Mouse (Mus musculus): ENCODE measurements around the gene Slc25a3. TPM values are rescaled to one million over a fixed set of nuclear protein-coding genes. Genes with fewer than 3 reads are reported as not detected.

Slc25a3 gene
- polyA plus RNA-seq, 1 experiment from 2014 or later: 400 TPM

GRCm38 (mm10) chr10:91105981-91106380, 17.9 kb downstream of the Slc25a3 start:
- Histone ChIP-seq H3K27me3 (no peaks in the 10 kb centered on the region), H3K27ac (no peak overlapping the region), H3K36me3 (peaks cover 13% of the 10 kb centered on the region), H3K4me2 (replicated peaks) (no peak overlapping the region), H3K4me3 (no peak overlapping the region), H3K9me3 (no peaks in the 10 kb centered on the region), H3K9ac (no peak overlapping the region), H3K4me1 (no peaks in the 10 kb centered on the region)
- ATAC-seq (ENCODE audit: insufficient number of reproducible peaks, insufficient read depth, low FRiP score, low TSS enrichment): no peak
- WGBS: 83% methylated on average over 3 of the region's 3 CpGs

- ATAC-seq (ENCODE audit: insufficient number of reproducible peaks, insufficient read depth, low FRiP score, low TSS enrichment): no peak
- H3K27me3 ChIP-seq: no peaks in the 10 kb centered on the region
- no peak overlapping the region for H3K27ac ChIP-seq
- no peaks in the 10 kb centered on the region for H3K4me1 ChIP-seq
- no peaks in the 10 kb centered on the region for H3K9me3 ChIP-seq
- peaks cover 24% of the 10 kb centered on the region for H3K36me3 ChIP-seq
- H3K4me2 ChIP-seq (replicated peaks): no peak overlapping the region
- WGBS: 91% methylated on average over 14 of the region's 14 CpGs
- H3K4me3 ChIP-seq: no peak overlapping the region
- no peak overlapping the region for H3K9ac ChIP-seq
Measured at GRCm38 (mm10) chr10:91102799-91103590, 20.9 kb downstream of the Slc25a3 start.

- H3K4me3 ChIP-seq: no peak overlapping the region
- WGBS: 83% methylated on average over 25 of the region's 25 CpGs
- H3K27me3 ChIP-seq: no peaks in the 10 kb centered on the region
- no peak overlapping the region for H3K4me2 ChIP-seq (replicated peaks)
- no peak for ATAC-seq (ENCODE audit: insufficient number of reproducible peaks, insufficient read depth, low FRiP score, low TSS enrichment)
- H3K9ac ChIP-seq: no peak overlapping the region
- H3K9me3 ChIP-seq: no peaks in the 10 kb centered on the region
- H3K36me3 ChIP-seq: peaks cover 29% of the 10 kb centered on the region
- H3K4me1 ChIP-seq: no peaks in the 10 kb centered on the region
- H3K27ac ChIP-seq: no peak overlapping the region
Measured at GRCm38 (mm10) chr10:91101936-91102335, 21.9 kb downstream of the Slc25a3 start.

- no peak for ATAC-seq (ENCODE audit: insufficient number of reproducible peaks, insufficient read depth, low FRiP score, low TSS enrichment)
- peaks cover 35% of the 10 kb centered on the region for H3K36me3 ChIP-seq
- no peaks in the 10 kb centered on the region for H3K27me3 ChIP-seq
- 79% methylated on average over 1 of the region's 1 CpGs for WGBS
- H3K9ac ChIP-seq: no peak overlapping the region
- H3K4me1 ChIP-seq: no peaks in the 10 kb centered on the region
- no peak overlapping the region for H3K27ac ChIP-seq
- H3K4me2 ChIP-seq (replicated peaks): no peak overlapping the region
- H3K4me3 ChIP-seq: no peak overlapping the region
- no peaks in the 10 kb centered on the region for H3K9me3 ChIP-seq
Measured at GRCm38 (mm10) chr10:91100101-91100500, 23.8 kb downstream of the Slc25a3 start.

- Histone ChIP-seq H3K9ac (no peak overlapping the region), H3K4me2 (replicated peaks) (no peak overlapping the region), H3K4me3 (no peak overlapping the region), H3K27me3 (no peaks in the 10 kb centered on the region), H3K36me3 (peaks cover 49% of the 10 kb centered on the region), H3K27ac (no peak overlapping the region), H3K9me3 (no peaks in the 10 kb centered on the region), H3K4me1 (no peaks in the 10 kb centered on the region)
- ATAC-seq (ENCODE audit: insufficient number of reproducible peaks, insufficient read depth, low FRiP score, low TSS enrichment): no peak
- WGBS: 92% methylated on average over 8 of the region's 8 CpGs
Measured at GRCm38 (mm10) chr10:91098056-91098455, 25.8 kb downstream of the Slc25a3 start.

GRCm38 (mm10) chr10:91094251-91095104, 29.4 kb downstream of the Slc25a3 start:
- Histone ChIP-seq H3K9me3 (no peaks in the 10 kb centered on the region), H3K27me3 (no peaks in the 10 kb centered on the region), H3K36me3 (peaks cover 33% of the 10 kb centered on the region), H3K9ac (no peak overlapping the region), H3K27ac (no peak overlapping the region), H3K4me2 (replicated peaks) (no peak overlapping the region), H3K4me3 (no peak overlapping the region), H3K4me1 (no peaks in the 10 kb centered on the region)
- ATAC-seq (ENCODE audit: insufficient number of reproducible peaks, insufficient read depth, low FRiP score, low TSS enrichment): no peak
- 82% methylated on average over 15 of the region's 15 CpGs for WGBS

GRCm38 (mm10) chr10:91092812-91093211, 31.0 kb downstream of the Slc25a3 start:
- Histone ChIP-seq H3K4me2 (replicated peaks) (no peak overlapping the region), H3K27ac (no peak overlapping the region), H3K4me3 (no peak overlapping the region), H3K9ac (no peak overlapping the region), H3K36me3 (peaks cover 24% of the 10 kb centered on the region), H3K9me3 (no peaks in the 10 kb centered on the region), H3K27me3 (no peaks in the 10 kb centered on the region), H3K4me1 (no peaks in the 10 kb centered on the region)
- ATAC-seq (ENCODE audit: insufficient number of reproducible peaks, insufficient read depth, low FRiP score, low TSS enrichment): no peak
- WGBS: 87% methylated on average over 4 of the region's 4 CpGs

- Histone ChIP-seq H3K9ac (peak overlapping the region; percentile 82), H3K27ac (peak overlapping the region; percentile 12; the same call in 1 of the 2 replicates), H3K4me2 (replicated peaks) (peak overlapping the region; percentile 55), H3K4me3 (peak overlapping the region; percentile 89), H3K9me3 (no peaks in the 10 kb centered on the region), H3K36me3 (peaks cover 8% of the 10 kb centered on the region; the same call in 1 of the 2 replicates), H3K27me3 (no peaks in the 10 kb centered on the region), H3K4me1 (no peaks in the 10 kb centered on the region)
- peak; percentile 16; the same call in 1 of the 2 replicates for ATAC-seq (ENCODE audit: insufficient number of reproducible peaks, insufficient read depth, low FRiP score, low TSS enrichment)
- WGBS: 50% methylated on average over 12 of the region's 12 CpGs
Measured at GRCm38 (mm10) chr10:91083393-91083927, 40.4 kb downstream of the Slc25a3 start.

- H3K9me3 ChIP-seq: no peaks in the 10 kb centered on the region
- peak within 1 kb of the TSS; percentile 82 for H3K9ac ChIP-seq
- peak; percentile 97 for ATAC-seq (ENCODE audit: insufficient number of reproducible peaks, insufficient read depth, low FRiP score, low TSS enrichment)
- WGBS: under 1% methylated on average over 87 of the region's 87 CpGs
- H3K4me3 ChIP-seq: peak within 1 kb of the TSS; percentile 89
- peak within 1 kb of the TSS; percentile 55 for H3K4me2 ChIP-seq (replicated peaks)
- no peaks in the 10 kb centered on the region for H3K4me1 ChIP-seq
- peak within 1 kb of the TSS; percentile 83 for H3K27ac ChIP-seq
- H3K27me3 ChIP-seq: no peaks in the 10 kb centered on the region
- peaks cover 11% of the 10 kb centered on the region for H3K36me3 ChIP-seq
Measured at GRCm38 (mm10) chr10:91082550-91083392, 41.1 kb downstream of the Slc25a3 start, which contains the start of the genes Apaf1 and Ikbip. Gene Apaf1, minus strand, starts transcription at chr10:91082770. Gene Ikbip, plus strand, starts transcription at chr10:91082940.

GRCm38 (mm10) chr10:91081959-91082507, 41.8 kb downstream of the Slc25a3 start:
- WGBS: under 1% methylated on average over 27 of the region's 27 CpGs
- Histone ChIP-seq H3K9ac (peak overlapping the region; percentile 82), H3K27me3 (no peaks in the 10 kb centered on the region), H3K9me3 (no peaks in the 10 kb centered on the region), H3K4me1 (no peaks in the 10 kb centered on the region), H3K4me2 (replicated peaks) (peak overlapping the region; percentile 55), H3K27ac (peak overlapping the region; percentile 83), H3K4me3 (peak overlapping the region; percentile 89), H3K36me3 (peaks cover 19% of the 10 kb centered on the region)
- peak; percentile 36 for ATAC-seq (ENCODE audit: insufficient number of reproducible peaks, insufficient read depth, low FRiP score, low TSS enrichment)

GRCm38 (mm10) chr10:91080540-91080939, 43.3 kb downstream of the Slc25a3 start:
- 83% methylated on average over 5 of the region's 5 CpGs for WGBS
- no peak overlapping the region for H3K4me2 ChIP-seq (replicated peaks)
- H3K27me3 ChIP-seq: no peaks in the 10 kb centered on the region
- H3K27ac ChIP-seq: no peak overlapping the region
- no peaks in the 10 kb centered on the region for H3K9me3 ChIP-seq
- no peak for ATAC-seq (ENCODE audit: insufficient number of reproducible peaks, insufficient read depth, low FRiP score, low TSS enrichment)
- H3K4me1 ChIP-seq: no peaks in the 10 kb centered on the region
- no peak overlapping the region for H3K9ac ChIP-seq
- H3K4me3 ChIP-seq: no peak overlapping the region
- H3K36me3 ChIP-seq: peaks cover 34% of the 10 kb centered on the region

All from embryonic facial prominence, embryonic 12.5 days (tissue).